Mouse (Mus musculus) cerebellum, adult 11 months (tissue): ENCODE results near the gene Fam205a4.
"Not testable (repeated sequence)": the region's sequence is repeated elsewhere in the genome, so short reads cannot be mapped to it uniquely, and the experiment has no call there.

Source experiments
- DNase-seq: peaks from one replicate; pipeline ENCODE4 v3.0.0; 2022

Fam205a4 gene

GRCm38 (mm10) chr4:41965758-41966157 is at the start of gene Fam205a4:
Fam205a4 (plus strand) TSS chr4:41966058.
- DNase-seq: not testable (repeated sequence)

- DNase-seq: not testable (repeated sequence)
Observed at GRCm38 (mm10) chr4:41941272-41941671, 24.6 kb upstream of the Fam205a4 start, which contains the start of gene Gm20878. Gm20878 (plus strand) TSS chr4:41941572.
